Mouse (Mus musculus) kidney, adult 8-10 months (tissue): Measurements from ENCODE around the gene Eapp.

Source experiments
- DNase-seq, 2 experiments: peaks; one replicate each; pipeline ENCODE4 v3.0.0; 2022

Eapp gene

GRCm38 (mm10) chr12:54621942-54622341 lies 73.8 kb downstream of the Eapp start:
- DNase-seq: no peak
